Mouse (Mus musculus): Measurements from ENCODE around the gene Gm765.

The Gm765 gene

DNA sequence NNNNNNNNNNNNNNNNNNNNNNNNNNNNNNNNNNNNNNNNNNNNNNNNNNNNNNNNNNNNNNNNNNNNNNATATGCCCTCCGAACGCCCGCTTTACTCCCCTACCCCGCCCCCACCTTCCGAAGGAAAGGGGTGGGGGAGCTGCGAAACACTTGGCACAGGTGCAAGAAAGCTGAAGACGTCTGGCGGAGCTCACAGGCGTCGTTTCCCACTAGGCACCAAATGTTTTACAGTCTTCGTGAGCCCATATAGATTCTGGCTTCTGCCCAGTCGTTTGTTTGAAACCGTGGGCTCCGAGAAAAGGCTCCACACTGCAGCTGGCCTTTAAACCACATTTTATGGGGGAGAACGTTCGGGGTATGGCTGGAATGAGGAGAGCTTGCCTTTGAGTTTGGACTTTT is 120.6 kb downstream of the Gm765 start:
- DNase-seq (ENCODE audit: low read depth, low spot score), result no peak

DNA sequence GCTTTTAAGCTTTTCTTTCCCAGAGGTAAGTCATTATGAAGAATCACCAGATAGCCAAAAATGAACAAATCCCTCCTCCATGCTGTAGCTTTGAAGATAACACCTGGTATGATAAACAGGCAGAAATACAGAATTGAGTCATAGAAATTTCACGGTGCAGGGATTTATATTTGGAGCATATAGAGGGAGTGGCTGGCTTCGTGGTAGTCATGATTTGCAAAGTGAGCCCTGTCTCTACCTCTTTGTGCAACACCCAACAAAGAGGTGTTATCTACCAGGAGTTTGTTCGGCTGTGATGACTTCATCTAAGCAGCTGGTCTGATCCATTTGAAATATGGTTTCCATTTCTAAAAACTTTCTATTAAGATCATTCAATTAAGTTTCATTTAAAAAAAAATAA is 130.3 kb downstream of the Gm765 start:
- no peak for DNase-seq (ENCODE audit: low read depth, low spot score)

DNA sequence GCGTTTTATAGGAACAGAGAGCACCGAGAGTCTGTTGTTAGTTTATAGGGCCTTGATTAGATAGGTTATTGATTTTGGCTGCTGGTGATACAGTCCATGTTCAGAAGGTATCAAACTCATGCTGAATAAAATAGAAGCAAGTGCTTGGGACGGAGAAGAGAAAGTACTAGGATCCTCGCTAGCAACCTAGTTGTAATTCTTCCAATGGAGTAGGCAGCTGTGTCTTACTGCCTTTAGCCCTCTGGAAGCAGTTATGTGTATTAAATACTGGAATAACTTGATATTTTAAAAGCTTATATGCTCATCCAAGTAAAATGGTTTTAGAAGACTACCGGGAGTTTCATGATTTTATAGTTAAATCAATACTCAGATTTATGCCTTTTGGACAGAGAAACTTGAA is 132.3 kb downstream of the Gm765 start:
- DNase-seq (ENCODE audit: low read depth, low spot score), result no peak

DNA sequence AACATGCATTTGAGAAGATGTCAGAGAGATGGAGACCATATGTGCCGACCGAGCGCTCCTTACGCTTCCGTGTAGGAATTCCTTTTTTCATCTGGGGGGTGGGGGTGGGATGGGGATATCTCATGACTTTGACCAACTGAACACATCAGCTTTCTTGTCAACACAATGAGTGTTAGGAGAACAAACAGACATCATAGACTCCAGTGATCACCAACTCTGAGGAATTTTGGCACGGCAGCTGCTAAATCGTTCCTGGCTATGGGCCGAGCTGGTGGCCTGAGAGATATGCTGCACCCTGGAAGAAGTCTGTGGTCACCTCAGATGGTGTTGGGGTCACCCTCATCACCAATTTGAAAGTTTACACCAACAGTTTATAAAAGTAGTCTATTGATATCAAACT is 134.5 kb downstream of the Gm765 start:
- DNase-seq (ENCODE audit: low read depth, low spot score), result no peak

DNA sequence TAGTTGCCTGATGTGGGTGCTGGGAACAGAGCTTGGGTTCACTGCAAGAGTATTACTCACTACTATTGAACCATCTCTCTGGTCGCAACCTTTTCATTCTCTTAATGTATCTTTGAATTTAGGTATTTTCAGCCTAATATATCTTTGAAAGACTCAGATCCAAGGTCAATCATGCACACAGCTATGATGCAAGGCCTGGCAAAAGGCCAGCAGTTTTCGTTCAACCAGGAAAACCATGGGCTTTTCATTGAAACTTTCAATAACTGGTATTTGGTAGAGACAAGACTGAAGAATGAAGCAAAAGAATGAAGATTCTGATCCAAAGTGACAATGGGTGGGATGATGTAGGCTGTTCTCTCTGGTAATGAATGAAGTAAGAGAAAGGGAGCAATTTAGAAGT is 143.8 kb downstream of the Gm765 start:
- no peak for DNase-seq (ENCODE audit: low read depth, low spot score)

DNA sequence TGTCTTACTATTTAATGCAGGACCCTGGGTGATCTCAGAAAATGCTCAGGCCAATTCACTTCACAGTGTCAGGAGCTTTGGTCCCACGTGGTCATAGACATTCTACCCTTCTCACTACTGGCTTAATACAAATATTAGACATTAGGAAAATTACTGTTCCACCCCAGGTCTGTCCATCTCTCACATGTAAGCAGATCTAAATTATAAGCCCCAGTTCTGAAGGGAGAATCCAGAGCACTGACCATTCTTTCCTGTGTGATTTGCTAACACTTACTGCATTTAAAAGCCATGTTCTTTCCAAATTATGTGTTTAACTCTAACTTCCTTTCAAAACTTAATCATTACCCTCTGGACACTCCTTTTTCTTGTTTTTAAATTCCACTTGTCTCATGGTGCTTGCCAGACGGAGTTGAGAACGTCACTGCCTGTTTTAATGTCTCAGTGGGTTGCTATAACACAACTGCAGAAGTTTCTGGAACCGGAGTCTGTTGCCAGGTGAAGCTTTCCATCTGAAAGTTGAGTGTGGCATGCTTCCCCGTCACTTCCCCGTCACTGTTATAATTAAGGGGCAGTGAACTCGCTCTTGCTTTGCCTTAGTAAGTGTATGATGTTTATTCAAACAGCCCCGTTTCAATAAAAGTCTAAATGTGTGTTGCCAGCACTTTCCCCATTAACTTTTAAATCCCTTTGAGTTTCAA is 151.7 kb downstream of the Gm765 start:
- no peak for DNase-seq (ENCODE audit: low read depth, low spot score)

Data from retina, postnatal 7 days (tissue).